Mouse (Mus musculus): ENCODE measurements around the gene Sesn1. TPM values are rescaled to one million over a fixed set of nuclear protein-coding genes. Genes with fewer than 3 reads are reported as not detected.
"Not testable (repeated sequence)": the region's sequence is repeated elsewhere in the genome, so short reads cannot be mapped to it uniquely, and the experiment has no call there.

The Sesn1 gene
- polyA plus RNA-seq, 1 experiment from 2014 or later = 38.6 TPM

- Histone ChIP-seq H3K36me3 (no peaks in the 10 kb centered on the region), H3K9me3 (no peaks in the 10 kb centered on the region), H3K4me3 (replicated peaks) (no peak overlapping the region), H3K9ac (replicated peaks) (no peak overlapping the region), H3K27ac (no peak overlapping the region), H3K27me3 (no peaks in the 10 kb centered on the region), H3K4me2 (no peak overlapping the region), H3K4me1 (replicated peaks) (no peaks in the 10 kb centered on the region)
- ATAC-seq (ENCODE audit: insufficient number of reproducible peaks, insufficient read depth, low FRiP score, low TSS enrichment, low read depth) = no peak
- 91% methylated on average over 14 of the region's 14 CpGs for WGBS
Observed at GRCm38 (mm10) chr10:41926726-41927125, 117.0 kb downstream of the Sesn1 start.

- H3K9me3 ChIP-seq = no peaks in the 10 kb centered on the region
- no peaks in the 10 kb centered on the region for H3K27me3 ChIP-seq
- H3K4me2 ChIP-seq = no peak overlapping the region
- peaks cover 18% of the 10 kb centered on the region for H3K4me1 ChIP-seq (replicated peaks)
- no peak overlapping the region for H3K9ac ChIP-seq (replicated peaks)
- 81% methylated on average over 4 of the region's 4 CpGs for WGBS
- no peak for ATAC-seq (ENCODE audit: insufficient number of reproducible peaks, insufficient read depth, low FRiP score, low TSS enrichment, low read depth)
- H3K27ac ChIP-seq = no peak overlapping the region
- H3K36me3 ChIP-seq = no peaks in the 10 kb centered on the region
- no peak overlapping the region for H3K4me3 ChIP-seq (replicated peaks)
Observed at GRCm38 (mm10) chr10:41930966-41931365, 121.2 kb downstream of the Sesn1 start.

DNA sequence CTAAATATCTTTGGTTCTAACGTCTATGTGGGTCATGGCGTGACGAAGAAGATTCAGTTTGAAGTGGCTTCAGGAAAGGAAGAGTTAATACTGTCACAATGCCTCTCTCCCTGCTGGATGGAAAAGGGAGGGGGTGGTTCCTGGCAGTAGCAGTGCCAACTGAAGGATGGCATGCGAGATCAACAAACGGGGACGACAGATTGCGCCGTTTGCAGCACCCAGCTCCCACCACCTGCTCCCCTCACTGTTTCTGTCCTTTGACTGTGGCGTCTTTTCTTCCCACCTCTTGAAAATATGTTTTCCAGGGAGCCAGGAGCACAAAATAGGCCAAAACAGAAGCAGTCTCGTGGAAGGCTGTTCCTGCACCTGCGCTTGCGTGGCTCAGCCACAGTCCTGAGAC, 122.2 kb downstream of the Sesn1 start:
- Histone ChIP-seq H3K27ac (no peak overlapping the region), H3K9me3 (no peaks in the 10 kb centered on the region), H3K4me2 (no peak overlapping the region), H3K4me3 (replicated peaks) (no peak overlapping the region), H3K4me1 (replicated peaks) (peaks cover 25% of the 10 kb centered on the region), H3K36me3 (no peaks in the 10 kb centered on the region), H3K27me3 (no peaks in the 10 kb centered on the region), H3K9ac (replicated peaks) (no peak overlapping the region)
- WGBS = 89% methylated on average over 12 of the region's 12 CpGs
- ATAC-seq (ENCODE audit: insufficient number of reproducible peaks, insufficient read depth, low FRiP score, low TSS enrichment, low read depth) = no peak

- no peak overlapping the region for H3K27ac ChIP-seq
- no peak overlapping the region for H3K4me2 ChIP-seq
- no peak overlapping the region for H3K9ac ChIP-seq (replicated peaks)
- H3K27me3 ChIP-seq = no peaks in the 10 kb centered on the region
- no peak for ATAC-seq (ENCODE audit: insufficient number of reproducible peaks, insufficient read depth, low FRiP score, low TSS enrichment, low read depth)
- no peaks in the 10 kb centered on the region for H3K9me3 ChIP-seq
- H3K4me3 ChIP-seq (replicated peaks) = no peak overlapping the region
- no peaks in the 10 kb centered on the region for H3K36me3 ChIP-seq
- WGBS = 87% methylated on average over 5 of the region's 5 CpGs
- peaks cover 25% of the 10 kb centered on the region for H3K4me1 ChIP-seq (replicated peaks)
Observed at GRCm38 (mm10) chr10:41932943-41933342, 123.2 kb downstream of the Sesn1 start.

DNA sequence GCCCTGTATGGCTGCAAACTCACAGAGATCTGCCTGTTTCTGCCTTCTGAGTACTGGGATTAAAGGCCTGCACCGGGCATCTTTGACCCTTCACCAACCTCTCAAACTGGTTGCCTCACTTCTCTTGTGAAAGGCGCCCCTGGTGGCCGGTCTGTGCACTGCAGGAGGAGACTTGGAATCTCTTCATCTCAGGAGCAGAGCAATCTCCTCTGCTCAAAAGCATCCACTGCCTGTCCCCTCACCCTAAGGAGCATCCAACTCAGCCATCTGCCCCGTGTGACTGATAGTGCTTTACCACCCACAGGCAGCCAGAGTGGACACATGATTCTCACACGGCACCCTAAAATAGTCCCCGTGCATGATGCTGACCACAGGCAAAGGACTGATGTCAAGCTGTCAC, 123.8 kb downstream of the Sesn1 start:
- ATAC-seq (ENCODE audit: insufficient number of reproducible peaks, insufficient read depth, low FRiP score, low TSS enrichment, low read depth) = no peak
- WGBS = 67% methylated on average over 6 of the region's 6 CpGs
- no peaks in the 10 kb centered on the region for H3K27me3 ChIP-seq
- no peak overlapping the region for H3K27ac ChIP-seq
- H3K4me3 ChIP-seq (replicated peaks) = no peak overlapping the region
- no peaks in the 10 kb centered on the region for H3K9me3 ChIP-seq
- H3K4me1 ChIP-seq (replicated peaks) = peaks cover 25% of the 10 kb centered on the region
- no peaks in the 10 kb centered on the region for H3K36me3 ChIP-seq
- H3K9ac ChIP-seq (replicated peaks) = no peak overlapping the region
- H3K4me2 ChIP-seq = no peak overlapping the region

DNA sequence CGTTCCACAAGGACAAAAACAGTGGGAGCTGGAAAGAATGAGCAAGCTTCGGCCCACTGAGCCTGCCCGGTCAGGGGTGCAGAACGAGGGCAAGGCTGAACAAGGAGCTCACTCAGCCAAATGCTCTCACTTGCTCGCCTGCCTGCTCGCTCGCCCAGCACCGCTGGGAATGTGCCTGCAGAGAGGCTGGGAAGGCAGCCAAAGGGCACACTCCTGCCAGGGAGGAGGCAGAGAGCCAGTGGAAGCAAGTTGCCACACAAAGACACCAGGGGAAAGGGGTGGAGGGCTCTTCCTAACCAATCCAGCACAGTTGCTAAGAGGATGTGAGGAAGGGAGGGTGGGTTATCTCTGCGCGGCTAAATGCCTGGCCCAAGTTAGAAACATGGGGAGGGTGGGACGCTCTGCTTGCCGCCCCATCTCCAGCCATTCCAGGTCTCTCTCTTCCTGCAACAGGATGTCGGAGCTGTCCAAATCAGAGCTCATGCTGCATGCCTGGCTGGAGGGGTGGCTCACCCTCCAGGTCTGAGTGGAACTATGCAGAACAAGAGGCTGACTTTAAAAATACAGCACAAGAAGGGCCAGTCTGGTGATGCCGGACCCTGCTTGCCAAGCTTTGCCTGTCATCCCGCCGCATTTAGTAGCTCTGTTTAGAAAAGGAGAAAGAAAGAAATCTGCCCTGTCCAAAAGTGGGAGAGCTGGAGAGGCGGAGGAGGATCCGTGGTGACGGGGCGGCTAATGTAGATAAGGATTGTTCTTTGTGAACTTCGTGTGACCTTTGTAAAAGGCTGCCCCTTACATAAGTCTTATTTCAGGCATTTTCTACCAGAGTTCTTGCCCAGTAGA, 125.1 kb downstream of the Sesn1 start:
- peak; percentile 37; the same call in 1 of the 2 replicates for ATAC-seq (ENCODE audit: insufficient number of reproducible peaks, insufficient read depth, low FRiP score, low TSS enrichment, low read depth)
- 0 out of 2 replicates have a peak overlapping the region, but pooled peaks have one; percentile 23 for H3K9ac ChIP-seq (replicated peaks)
- H3K27ac ChIP-seq = peak overlapping the region; percentile 31; the same call in 1 of the 2 replicates
- WGBS = 30% methylated on average over 21 of the region's 21 CpGs
- H3K9me3 ChIP-seq = no peaks in the 10 kb centered on the region; the same call in 1 of the 2 replicates
- H3K36me3 ChIP-seq = no peaks in the 10 kb centered on the region
- peak overlapping the region; percentile 30 for H3K4me2 ChIP-seq
- no peaks in the 10 kb centered on the region for H3K27me3 ChIP-seq
- H3K4me3 ChIP-seq (replicated peaks) = no peak overlapping the region
- peaks cover 25% of the 10 kb centered on the region for H3K4me1 ChIP-seq (replicated peaks)

DNA sequence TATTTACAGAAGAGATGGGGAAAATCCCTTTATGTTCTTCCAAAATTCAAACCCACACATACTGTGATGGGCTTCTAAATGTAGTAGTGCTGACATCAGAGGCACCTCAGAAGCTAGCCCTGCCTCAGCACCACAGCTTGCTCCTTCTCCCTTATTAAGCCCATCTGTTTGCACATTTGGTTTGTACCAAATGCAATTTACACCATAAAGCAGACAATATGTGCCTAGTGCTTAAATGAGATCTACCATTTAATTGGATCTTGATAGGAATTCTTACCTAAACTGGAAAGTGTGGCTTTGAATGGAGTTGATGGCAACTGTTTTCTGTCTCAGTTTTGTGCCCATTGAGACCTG, 125.7 kb downstream of the Sesn1 start:
- Histone ChIP-seq H3K9ac (replicated peaks) (no peak overlapping the region), H3K4me3 (replicated peaks) (no peak overlapping the region), H3K9me3 (no peaks in the 10 kb centered on the region; the same call in 1 of the 2 replicates), H3K4me1 (replicated peaks) (peaks cover 25% of the 10 kb centered on the region), H3K4me2 (no peak overlapping the region), H3K27me3 (no peaks in the 10 kb centered on the region), H3K36me3 (no peaks in the 10 kb centered on the region), H3K27ac (no peak overlapping the region)
- no peak for ATAC-seq (ENCODE audit: insufficient number of reproducible peaks, insufficient read depth, low FRiP score, low TSS enrichment, low read depth)

- no peaks in the 10 kb centered on the region for H3K27me3 ChIP-seq
- peaks cover 25% of the 10 kb centered on the region for H3K4me1 ChIP-seq (replicated peaks)
- no peaks in the 10 kb centered on the region for H3K36me3 ChIP-seq
- ATAC-seq (ENCODE audit: insufficient number of reproducible peaks, insufficient read depth, low FRiP score, low TSS enrichment, low read depth) = no peak
- H3K4me3 ChIP-seq (replicated peaks) = no peak overlapping the region
- no peak overlapping the region for H3K9ac ChIP-seq (replicated peaks)
- H3K27ac ChIP-seq = no peak overlapping the region
- no peak overlapping the region for H3K4me2 ChIP-seq
- no peaks in the 10 kb centered on the region; the same call in 1 of the 2 replicates for H3K9me3 ChIP-seq
- WGBS = 65% methylated on average over 4 of the region's 4 CpGs
Observed at GRCm38 (mm10) chr10:41936100-41936499, 126.4 kb downstream of the Sesn1 start.

DNA sequence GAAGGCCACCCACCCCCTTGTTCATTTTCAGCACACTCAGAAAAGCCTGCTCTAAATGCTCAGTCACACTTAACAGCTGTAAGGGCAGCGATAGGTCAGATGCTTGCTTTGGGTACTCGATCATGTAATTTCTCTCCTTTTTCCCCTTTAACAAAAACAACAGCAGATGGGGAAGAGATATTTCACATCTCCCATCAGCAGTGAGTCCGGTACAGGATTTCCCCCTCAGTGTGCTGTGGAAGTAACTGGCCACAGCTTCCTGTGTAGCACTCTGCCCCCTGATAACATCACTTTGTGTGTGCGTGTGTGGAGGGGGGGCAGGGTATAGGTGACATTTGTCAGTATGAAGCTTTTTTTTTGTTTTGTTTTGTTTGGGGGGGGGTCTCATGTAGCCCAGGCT, 127.4 kb downstream of the Sesn1 start:
- H3K4me2 ChIP-seq = no peak overlapping the region
- H3K36me3 ChIP-seq = no peaks in the 10 kb centered on the region
- peaks cover 25% of the 10 kb centered on the region for H3K4me1 ChIP-seq (replicated peaks)
- H3K4me3 ChIP-seq (replicated peaks) = no peak overlapping the region
- H3K27ac ChIP-seq = 0 out of 2 replicates have a peak overlapping the region, but pooled peaks have one; percentile 4
- no peaks in the 10 kb centered on the region; the same call in 1 of the 2 replicates for H3K9me3 ChIP-seq
- H3K27me3 ChIP-seq = no peaks in the 10 kb centered on the region
- 62% methylated on average over 4 of the region's 4 CpGs for WGBS
- no peak for ATAC-seq (ENCODE audit: insufficient number of reproducible peaks, insufficient read depth, low FRiP score, low TSS enrichment, low read depth)
- no peak overlapping the region for H3K9ac ChIP-seq (replicated peaks)

- H3K27ac ChIP-seq = no peak overlapping the region
- H3K4me2 ChIP-seq = no peak overlapping the region
- no peaks in the 10 kb centered on the region for H3K27me3 ChIP-seq
- ATAC-seq (ENCODE audit: insufficient number of reproducible peaks, insufficient read depth, low FRiP score, low TSS enrichment, low read depth) = no peak
- H3K4me3 ChIP-seq (replicated peaks) = no peak overlapping the region
- 65% methylated on average over 4 of the region's 4 CpGs for WGBS
- H3K36me3 ChIP-seq = no peaks in the 10 kb centered on the region
- peaks cover 25% of the 10 kb centered on the region for H3K4me1 ChIP-seq (replicated peaks)
- no peak overlapping the region for H3K9ac ChIP-seq (replicated peaks)
- no peaks in the 10 kb centered on the region; the same call in 1 of the 2 replicates for H3K9me3 ChIP-seq
Observed at GRCm38 (mm10) chr10:41939090-41939489, 129.4 kb downstream of the Sesn1 start.

DNA sequence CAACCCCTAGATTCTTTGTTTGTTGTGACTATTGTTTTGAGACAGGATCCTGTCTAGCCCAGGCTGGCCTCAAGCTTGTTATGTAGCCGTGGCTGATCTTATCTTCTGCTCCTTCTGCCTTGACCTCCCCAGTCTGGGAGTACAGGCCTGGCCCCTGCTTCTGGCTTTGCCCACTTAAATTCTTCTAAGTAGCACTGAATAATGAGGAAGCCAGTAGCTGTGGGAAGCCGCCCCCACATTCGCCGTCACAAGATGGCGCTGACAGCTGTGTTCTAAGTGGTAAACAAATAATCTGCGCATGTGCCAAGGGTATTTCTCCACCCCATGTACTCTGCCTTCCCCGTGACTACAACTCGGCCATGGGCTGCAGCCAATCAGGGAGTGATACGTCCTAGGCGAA, 142.6 kb downstream of the Sesn1 start:
- H3K27me3 ChIP-seq; H3K9me3 ChIP-seq; ATAC-seq (ENCODE audit: insufficient number of reproducible peaks, insufficient read depth, low FRiP score, low TSS enrichment, low read depth); H3K9ac ChIP-seq (replicated peaks); H3K4me2 ChIP-seq; H3K4me1 ChIP-seq (replicated peaks); H3K27ac ChIP-seq; H3K36me3 ChIP-seq; H3K4me3 ChIP-seq (replicated peaks): not testable (repeated sequence)
- 94% methylated on average over 8 of the region's 10 CpGs for WGBS
